Mouse (Mus musculus): ENCODE results near the gene Cass4. TPM values are rescaled to one million over a fixed set of nuclear protein-coding genes. Genes with fewer than 3 reads are reported as not detected.

The Cass4 gene
- total and polyA plus RNA-seq, 3 experiments, result 2.9 to 5.3 (median 3.8) TPM

DNA sequence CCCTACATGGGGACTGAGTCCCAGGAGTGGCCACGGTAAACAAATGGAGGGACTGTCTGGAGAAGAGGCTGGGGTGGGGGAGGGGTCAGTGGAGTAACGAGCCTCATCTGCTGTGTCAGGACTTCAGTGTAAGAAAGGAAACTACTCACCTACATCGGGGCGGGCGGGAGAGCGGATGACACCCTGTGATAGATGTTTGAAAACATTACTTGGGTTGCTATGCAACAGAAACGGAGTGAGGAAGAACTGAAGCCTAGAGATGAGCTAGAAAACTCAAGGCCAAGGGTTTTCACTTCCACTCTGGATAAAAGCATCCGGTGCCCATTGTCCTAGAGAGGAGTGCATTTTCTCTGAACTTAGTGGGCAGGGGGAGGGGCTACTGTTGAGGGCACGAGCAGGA, 6.3 kb downstream of the Cass4 start:
- H3K27me3 ChIP-seq (replicated peaks), result no peaks in the 10 kb centered on the region
- 0 out of 2 replicates have a peak, but pooled peaks have one; percentile 16 for TF ChIP-seq EP300 (IDR thresholded peaks at IDR 0.05; ENCODE audit: low read length)
- TF ChIP-seq ETS1 (conservative IDR thresholded peaks at IDR 0.05; ENCODE audit: low read depth, low read length), result peak; percentile 19; the same call in 1 of the 2 replicates
- TF ChIP-seq ZKSCAN1 (IDR thresholded peaks at IDR 0.05; ENCODE audit: borderline replicate concordance, low read depth, low read length), result no peak
- TF ChIP-seq MXI1 (IDR thresholded peaks at IDR 0.05; ENCODE audit: low read depth, low read length), result peak; percentile 39; the same call in 1 of the 2 replicates
- no peak for TF ChIP-seq CHD1 (IDR thresholded peaks at IDR 0.05; ENCODE audit: low read depth, low read length)
- no peak for TF ChIP-seq TCF12 (IDR thresholded peaks at IDR 0.05; ENCODE audit: low read depth, low read length)
- TF ChIP-seq CHD2 (IDR thresholded peaks at IDR 0.05; ENCODE audit: low read length), result 0 out of 2 replicates have a peak, but pooled peaks have one; percentile 12
- H3K9me3 ChIP-seq (replicated peaks; ENCODE audit: low read length), result peaks cover 7% of the 10 kb centered on the region
- peak overlapping the region; percentile 12; the same call in 1 of the 2 replicates for H3K9ac ChIP-seq (ENCODE audit: insufficient read depth, low read depth)
- DNase-seq (ENCODE audit: extremely low read depth), result peak; percentile 82
- peak overlapping the region; percentile 64 for H3K27ac ChIP-seq (ENCODE audit: insufficient read depth, low read depth)
- H3K36me3 ChIP-seq (replicated peaks in 1 of 2; ENCODE audit: control insufficient read depth in 1 of 2, insufficient read depth in 1 of 2, low read length in 1 of 2), result peaks cover 0 to 23% of the 10 kb centered on the region in 2 experiments
- peak overlapping the region in 1 of 3 experiments; percentile 9 for H3K4me3 ChIP-seq (replicated peaks in 1 of 3; ENCODE audit: low read depth in 2 of 3, low read length in 2 of 3, poor library complexity in 1 of 3)
- dilution Hi-C loops (cut with MboI; ENCODE audit: extremely low pct_ligation_motif_present, extremely low pct_unique_long_range_greater_than_20kb, low sequenced_read_pairs), result no loop called here
- in situ Hi-C loops (cut with MboI; ENCODE audit: low pct_ligation_motif_present, low pct_unique_long_range_greater_than_20kb, low sequenced_read_pairs), result no loop called here
- no peaks in the 10 kb centered on the region; the same call in 1 of the 2 replicates for H3K79me2 ChIP-seq (replicated peaks; ENCODE audit: control insufficient read depth, extremely low read depth, insufficient read depth, poor library complexity, severe bottlenecking)
- peak overlapping the region; percentile 49 for H3K4me2 ChIP-seq (ENCODE audit: insufficient read depth, low read depth, poor library complexity, severe bottlenecking)
- peaks cover 34 to 81% of the 10 kb centered on the region in 2 experiments for H3K4me1 ChIP-seq (ENCODE audit: control insufficient read depth in 1 of 2, insufficient read depth in 2 of 2)

DNA sequence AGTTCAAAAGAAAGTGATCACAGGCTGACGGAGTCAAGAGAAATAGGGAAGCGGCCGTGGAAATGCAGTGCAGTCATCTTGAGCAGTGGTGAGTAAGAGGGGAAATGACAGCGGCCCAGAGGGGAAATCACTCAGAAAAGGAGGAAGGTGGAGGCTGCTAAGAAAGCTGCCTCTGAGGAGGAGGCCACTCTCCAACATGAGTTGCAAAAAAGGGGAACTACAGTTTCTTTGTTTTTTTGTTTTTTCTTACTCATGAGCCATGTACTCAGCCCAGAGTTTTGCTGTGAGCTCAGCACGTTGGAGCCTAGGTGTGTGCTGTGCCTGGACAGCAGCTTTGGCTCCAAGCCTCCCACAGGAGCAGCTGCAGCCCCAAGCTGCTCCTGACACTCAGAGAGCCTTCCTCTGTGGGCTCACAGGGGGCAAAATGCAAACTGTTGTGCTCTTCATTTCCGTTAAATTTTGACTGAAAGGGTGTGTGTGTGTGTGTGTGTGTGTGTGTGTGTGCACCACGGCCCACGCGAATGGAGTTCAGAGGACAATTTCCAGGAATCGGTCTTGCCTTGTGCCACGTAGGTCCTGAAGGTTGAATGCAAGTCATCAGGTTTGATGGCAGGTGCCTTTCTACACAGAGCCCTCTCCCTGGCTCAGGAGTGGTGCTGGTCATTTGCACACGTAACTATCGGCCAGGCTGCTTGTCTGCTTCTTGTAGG, 7.7 kb downstream of the Cass4 start:
- H3K9ac ChIP-seq (ENCODE audit: insufficient read depth, low read depth), result peak overlapping the region; percentile 17; the same call in 1 of the 2 replicates
- H3K27ac ChIP-seq (ENCODE audit: insufficient read depth, low read depth), result peak overlapping the region; percentile 88
- peaks cover 0 to 14% of the 10 kb centered on the region in 2 experiments for H3K36me3 ChIP-seq (replicated peaks in 1 of 2; ENCODE audit: control insufficient read depth in 1 of 2, insufficient read depth in 1 of 2, low read length in 1 of 2)
- peak; percentile 96 for DNase-seq (ENCODE audit: extremely low read depth)
- no peak overlapping the region for H3K4me3 ChIP-seq (replicated peaks in 1 of 3; ENCODE audit: low read depth in 2 of 3, low read length in 2 of 3, poor library complexity in 1 of 3)
- H3K9me3 ChIP-seq (replicated peaks; ENCODE audit: low read length), result no peaks in the 10 kb centered on the region
- H3K79me2 ChIP-seq (replicated peaks; ENCODE audit: control insufficient read depth, extremely low read depth, insufficient read depth, poor library complexity, severe bottlenecking), result no peaks in the 10 kb centered on the region; the same call in 1 of the 2 replicates
- in situ Hi-C loops (cut with MboI; ENCODE audit: low pct_ligation_motif_present, low pct_unique_long_range_greater_than_20kb, low sequenced_read_pairs) (no loop called here), dilution Hi-C loops (cut with MboI; ENCODE audit: extremely low pct_ligation_motif_present, extremely low pct_unique_long_range_greater_than_20kb, low sequenced_read_pairs) (no loop called here)
- H3K4me2 ChIP-seq (ENCODE audit: insufficient read depth, low read depth, poor library complexity, severe bottlenecking), result peak overlapping the region; percentile 2
- H3K27me3 ChIP-seq (replicated peaks), result no peaks in the 10 kb centered on the region
- peaks cover 40 to 81% of the 10 kb centered on the region in 2 experiments for H3K4me1 ChIP-seq (ENCODE audit: control insufficient read depth in 1 of 2, insufficient read depth in 2 of 2)
- TF ChIP-seq EP300 (IDR thresholded peaks at IDR 0.05; ENCODE audit: low read length), result peak; percentile 93
- peak; percentile 85 for TF ChIP-seq ZNF384 (IDR thresholded peaks at IDR 0.05; ENCODE audit: low read depth, low read length)
- TF ChIP-seq TCF12 (IDR thresholded peaks at IDR 0.05; ENCODE audit: low read depth, low read length), result peak; percentile 81
- peak; percentile 34; the same call in 1 of the 2 replicates for TF ChIP-seq JUND (conservative IDR thresholded peaks at IDR 0.05; ENCODE audit: low read depth, low read length)
- peak; percentile 52; the same call in 1 of the 2 replicates for TF ChIP-seq SIN3A (IDR thresholded peaks at IDR 0.05; ENCODE audit: low read length)
- TF ChIP-seq IRF4 (IDR thresholded peaks at IDR 0.05; ENCODE audit: low read depth, low read length), result peak; percentile 94
- no peak for TF ChIP-seq CHD2 (IDR thresholded peaks at IDR 0.05; ENCODE audit: low read length)
- no peak for TF ChIP-seq E2F4 (IDR thresholded peaks at IDR 0.05; ENCODE audit: insufficient replicate concordance, low read depth, low read length)
- TF ChIP-seq POLR2A (IDR thresholded peaks at IDR 0.05; ENCODE audit: low read depth, low read length), result peak; percentile 39; the same call in 1 of the 2 replicates
- TF ChIP-seq ZMIZ1 (IDR thresholded peaks at IDR 0.05; ENCODE audit: low read depth, low read length), result no peak
- no peak for TF ChIP-seq PAX5 (IDR thresholded peaks at IDR 0.05; ENCODE audit: low read length)
- peak; percentile 67; the same call in 1 of the 2 replicates for TF ChIP-seq ELF1 (IDR thresholded peaks at IDR 0.05; ENCODE audit: low read depth, low read length)
- peak; percentile 61 for TF ChIP-seq BHLHE40 (IDR thresholded peaks at IDR 0.05; ENCODE audit: low read depth, low read length)
- TF ChIP-seq NRF1 (IDR thresholded peaks at IDR 0.05; ENCODE audit: low read depth, low read length), result no peak
- no peak for TF ChIP-seq CTCF (conservative IDR thresholded peaks at IDR 0.05 in 1 of 2, IDR thresholded peaks at IDR 0.05 in 1 of 2; ENCODE audit: low read depth in 2 of 2, low read length in 2 of 2)
- TF ChIP-seq GABPA (IDR thresholded peaks at IDR 0.05; ENCODE audit: insufficient replicate concordance, low read depth, low read length), result no peak
- TF ChIP-seq NELFE (IDR thresholded peaks at IDR 0.05; ENCODE audit: low read depth, low read length), result 0 out of 2 replicates have a peak, but pooled peaks have one; percentile 34
- TF ChIP-seq CHD1 (IDR thresholded peaks at IDR 0.05; ENCODE audit: low read depth, low read length), result no peak
- TF ChIP-seq TBP (conservative IDR thresholded peaks at IDR 0.05; ENCODE audit: low read depth, low read length), result 0 out of 2 replicates have a peak, but pooled peaks have one; percentile 61
- TF ChIP-seq RCOR1 (conservative IDR thresholded peaks at IDR 0.05; ENCODE audit: low read depth, low read length), result peak; percentile 64; the same call in 1 of the 2 replicates
- peak; percentile 82 for TF ChIP-seq MYC (IDR thresholded peaks at IDR 0.05; ENCODE audit: low read depth, low read length)
- TF ChIP-seq ZC3H11A (IDR thresholded peaks at IDR 0.05; ENCODE audit: low read depth, low read length), result no peak
- no peak for TF ChIP-seq MAFK (IDR thresholded peaks at IDR 0.05; ENCODE audit: insufficient replicate concordance, low read length)
- TF ChIP-seq HCFC1 (IDR thresholded peaks at IDR 0.05; ENCODE audit: low read depth, low read length), result no peak
- TF ChIP-seq JUN (IDR thresholded peaks at IDR 0.05; ENCODE audit: insufficient read depth, low read depth, low read length), result peak; percentile 58
- TF ChIP-seq MXI1 (IDR thresholded peaks at IDR 0.05; ENCODE audit: low read depth, low read length), result peak; percentile 77
- TF ChIP-seq MAZ (IDR thresholded peaks at IDR 0.05; ENCODE audit: low read depth, low read length), result peak; percentile 49; the same call in 1 of the 2 replicates

Data from CH12.LX (cell line).